Mouse (Mus musculus) embryonic fibroblast, embryonic 13.5 days (primary cell): ENCODE measurements at regions not wholly inside any gene's neighbourhood (a gene's known extent, or its start where the extent isn't known, plus 50 kb on each side); places are given as distances from the start of the nearest gene placed in this dataset.

Source experiments
- H3K27ac ChIP-seq: 2 replicates; pipeline ENCODE4 v1.5.1; 2012; ENCODE audit warnings: low read length, control low read depth, inconsistent platforms; ENCODE audit not compliant: insufficient read depth
- H3K4me1 ChIP-seq: 2 replicates; pipeline ENCODE4 v1.6.1; 2011; ENCODE audit warnings: low read length; ENCODE audit not compliant: control insufficient read depth, insufficient read depth
- H3K4me3 ChIP-seq: 2 replicates; pipeline ENCODE4 v1.5.1; 2011; ENCODE audit warnings: mild to moderate bottlenecking, control low read depth, low read length; ENCODE audit not compliant: insufficient read depth
- CTCF ChIP-seq: IDR thresholded peaks from 2 replicates; pipeline ENCODE4 v1.5.1; 2011; ENCODE audit warnings: mild to moderate bottlenecking, control low read depth, low read length, moderate library complexity, borderline replicate concordance; ENCODE audit not compliant: insufficient read depth
- POLR2A ChIP-seq: IDR thresholded peaks from 2 replicates; pipeline ENCODE4 v1.6.1; 2011; ENCODE audit warnings: low read depth, mild to moderate bottlenecking, control low read depth, low read length, moderate library complexity

- Histone ChIP-seq H3K27ac (no peak overlapping the region), H3K4me1 (no peaks in the 10 kb centered on the region), H3K4me3 (no peak overlapping the region)
- TF ChIP-seq POLR2A (no peak), CTCF (no peak)
These were observed 487.1 kb upstream of the Mef2c start for GRCm38 (mm10) chr13:83016686-83017085.

- Histone ChIP-seq H3K4me3 (no peak overlapping the region), H3K4me1 (no peaks in the 10 kb centered on the region), H3K27ac (no peak overlapping the region)
- TF ChIP-seq CTCF (no peak), POLR2A (no peak)
These were observed 483.0 kb upstream of the Mef2c start for GRCm38 (mm10) chr13:83020829-83021228.

DNA sequence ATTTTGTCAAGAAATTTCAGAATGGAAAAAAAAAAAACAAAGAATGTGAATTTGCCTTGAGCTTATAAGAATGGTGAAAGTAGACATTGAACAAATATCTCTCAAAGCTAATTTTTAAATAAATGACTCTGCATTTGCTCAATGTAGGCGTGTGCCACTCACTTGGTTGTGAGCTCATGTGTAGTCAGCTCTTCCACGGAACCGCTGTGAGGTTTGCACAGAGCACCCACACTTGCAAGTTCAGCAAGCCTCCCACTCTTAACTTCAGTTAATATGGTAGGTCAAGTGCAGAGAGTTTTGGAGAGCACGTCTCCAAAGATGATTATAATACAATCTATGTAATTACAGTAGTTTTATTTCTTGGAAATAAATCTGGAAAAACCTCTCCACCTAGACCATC, 479.9 kb upstream of the Mef2c start:
- no peaks in the 10 kb centered on the region for H3K4me1 ChIP-seq
- no peak overlapping the region for H3K4me3 ChIP-seq
- TF ChIP-seq CTCF (no peak), POLR2A (no peak)
- H3K27ac ChIP-seq: no peak overlapping the region

GRCm38 (mm10) chr13:83035962-83036361, 467.9 kb upstream of the Mef2c start:
- H3K4me3 ChIP-seq: no peak overlapping the region
- H3K4me1 ChIP-seq: no peaks in the 10 kb centered on the region
- TF ChIP-seq CTCF (no peak), POLR2A (no peak)
- H3K27ac ChIP-seq: no peak overlapping the region

- peaks cover 2% of the 10 kb centered on the region; the same call in 1 of the 2 replicates for H3K4me1 ChIP-seq
- TF ChIP-seq POLR2A (no peak), CTCF (no peak)
- no peak overlapping the region for H3K27ac ChIP-seq
- H3K4me3 ChIP-seq: no peak overlapping the region
These were observed 462.3 kb upstream of the Mef2c start for GRCm38 (mm10) chr13:83041506-83041905.

- TF ChIP-seq POLR2A: no peak
- no peak for TF ChIP-seq CTCF
- Histone ChIP-seq H3K4me3 (no peak overlapping the region), H3K27ac (no peak overlapping the region), H3K4me1 (peaks cover 4% of the 10 kb centered on the region; the same call in 1 of the 2 replicates)
These were observed 458.3 kb upstream of the Mef2c start for GRCm38 (mm10) chr13:83045516-83045915.

DNA sequence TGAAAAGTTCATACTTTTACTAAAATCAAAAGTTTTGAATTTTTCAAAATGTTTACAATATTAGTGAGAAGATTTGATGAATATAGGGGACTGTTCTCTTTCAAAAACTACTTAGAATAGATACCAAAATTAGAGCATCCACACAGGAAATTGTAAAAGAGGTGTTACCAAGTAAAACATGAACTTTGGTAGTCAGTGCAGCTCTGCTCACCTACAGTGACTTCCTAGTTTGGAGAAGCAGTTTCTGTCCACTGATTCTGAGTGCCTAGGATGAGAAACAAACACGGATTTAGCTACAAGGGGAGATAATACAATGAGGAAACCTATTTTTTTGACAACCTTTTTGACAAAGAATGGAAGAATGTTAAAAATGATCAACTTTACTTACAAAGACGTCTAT, 457.9 kb upstream of the Mef2c start:
- Histone ChIP-seq H3K4me1 (peaks cover 4% of the 10 kb centered on the region; the same call in 1 of the 2 replicates), H3K4me3 (no peak overlapping the region), H3K27ac (no peak overlapping the region)
- no peak for TF ChIP-seq CTCF
- TF ChIP-seq POLR2A: no peak

DNA sequence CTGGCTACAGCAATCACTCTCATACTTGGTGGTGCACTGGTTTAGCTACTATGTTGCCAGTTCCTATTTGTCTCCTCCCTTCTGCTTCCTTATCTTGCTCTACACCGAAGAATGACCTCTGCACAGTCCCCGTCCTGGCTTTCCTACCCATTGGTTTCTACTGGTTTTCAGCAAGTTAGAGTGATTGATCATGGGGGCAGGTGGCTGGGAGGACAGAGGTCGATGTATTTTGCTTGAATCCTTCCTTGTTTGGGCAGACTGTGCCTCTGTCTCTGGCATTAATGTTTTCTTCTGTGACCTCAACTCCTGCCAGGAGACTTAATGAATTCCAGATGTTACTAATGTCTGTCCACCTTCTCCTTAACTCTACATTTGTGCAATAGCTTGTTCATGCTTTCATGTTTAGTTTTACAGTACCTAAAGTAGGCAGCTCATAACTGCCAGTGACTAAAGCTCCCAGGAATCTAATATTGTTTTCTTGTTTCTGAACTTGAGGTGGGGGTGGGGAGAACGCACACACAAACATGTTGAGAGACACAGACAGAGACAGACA, 457.2 kb upstream of the Mef2c start:
- no peak for TF ChIP-seq POLR2A
- TF ChIP-seq CTCF: no peak
- H3K4me3 ChIP-seq: no peak overlapping the region

DNA sequence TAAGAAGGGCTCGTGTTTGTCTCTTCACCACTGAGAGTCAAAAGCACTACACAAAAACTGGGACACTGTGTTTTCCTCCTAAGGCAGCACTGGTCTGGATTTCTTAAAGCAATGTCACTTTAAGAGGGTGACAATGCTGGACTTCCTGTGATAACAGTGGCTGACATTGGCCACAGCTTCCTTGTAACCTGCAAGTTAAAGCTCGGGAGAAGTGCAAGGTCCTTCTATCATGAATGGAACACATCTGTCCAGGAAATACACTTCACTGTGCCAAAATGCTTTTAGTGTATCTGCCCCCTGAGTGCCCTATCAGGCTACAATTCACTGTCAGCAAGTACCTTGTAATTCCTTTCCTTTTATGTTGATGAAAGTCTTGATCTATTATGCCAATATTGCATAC, 448.0 kb upstream of the Mef2c start:
- Histone ChIP-seq H3K4me1 (no peaks in the 10 kb centered on the region; the same call in 1 of the 2 replicates), H3K27ac (no peak overlapping the region), H3K4me3 (no peak overlapping the region)
- TF ChIP-seq CTCF: no peak
- TF ChIP-seq POLR2A: no peak

More for the DNA sequence above, 457.2 kb upstream of the Mef2c start:
- Histone ChIP-seq H3K27ac (peak overlapping the region; percentile 27; the same call in 1 of the 2 replicates), H3K4me1 (peaks cover 4% of the 10 kb centered on the region; the same call in 1 of the 2 replicates)

DNA sequence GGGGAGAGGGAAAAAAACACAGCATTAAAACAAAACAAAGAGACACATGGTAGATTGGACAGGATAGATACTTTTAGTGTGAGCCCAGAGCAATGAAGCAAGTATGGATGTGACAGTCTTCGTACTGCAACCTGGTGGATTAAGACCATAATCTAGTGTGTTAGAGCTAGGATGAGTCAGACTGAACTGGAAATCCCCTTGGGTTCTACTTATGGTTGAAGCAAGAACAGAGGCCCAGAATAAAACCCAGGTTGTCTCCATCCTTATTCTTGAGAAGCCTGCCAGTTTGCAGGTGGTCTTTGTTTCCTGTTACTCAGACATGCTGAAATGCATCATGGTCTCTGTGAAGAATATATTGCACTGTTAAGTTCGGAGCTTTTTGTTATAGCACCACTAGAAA, 447.4 kb upstream of the Mef2c start:
- H3K27ac ChIP-seq: no peak overlapping the region; the same call in 1 of the 2 replicates
- TF ChIP-seq CTCF (no peak), POLR2A (no peak)
- no peaks in the 10 kb centered on the region; the same call in 1 of the 2 replicates for H3K4me1 ChIP-seq
- no peak overlapping the region for H3K4me3 ChIP-seq

DNA sequence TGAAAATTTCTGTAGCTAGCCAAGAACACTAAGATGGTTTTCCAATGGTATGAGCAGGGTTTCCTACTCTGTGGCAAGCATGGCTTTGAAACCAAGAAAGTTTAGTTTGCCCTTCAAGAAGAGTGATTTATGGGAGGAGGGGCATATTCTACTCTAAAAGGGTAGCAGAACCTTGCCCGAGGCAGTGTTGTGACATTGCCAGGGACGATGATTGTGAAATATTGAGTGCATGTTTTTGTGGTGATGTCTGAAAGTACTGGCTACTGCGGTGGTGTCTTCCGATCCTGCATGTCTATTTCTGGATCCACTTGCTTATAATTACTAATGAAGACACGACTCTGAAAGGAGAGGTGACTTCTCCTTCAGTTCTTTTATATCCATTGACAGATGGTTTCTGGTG, 439.1 kb upstream of the Mef2c start:
- no peak overlapping the region for H3K27ac ChIP-seq
- no peaks in the 10 kb centered on the region for H3K4me1 ChIP-seq
- no peak for TF ChIP-seq CTCF
- TF ChIP-seq POLR2A: no peak
- H3K4me3 ChIP-seq: no peak overlapping the region
